Mouse (Mus musculus): Measurements from ENCODE around the gene Atp2a2. TPM values are rescaled to one million over a fixed set of nuclear protein-coding genes. Genes with fewer than 3 reads are reported as not detected.

Gene Atp2a2
- polyA plus RNA-seq, 1 experiment from 2014 or later, result 39.1 TPM

DNA sequence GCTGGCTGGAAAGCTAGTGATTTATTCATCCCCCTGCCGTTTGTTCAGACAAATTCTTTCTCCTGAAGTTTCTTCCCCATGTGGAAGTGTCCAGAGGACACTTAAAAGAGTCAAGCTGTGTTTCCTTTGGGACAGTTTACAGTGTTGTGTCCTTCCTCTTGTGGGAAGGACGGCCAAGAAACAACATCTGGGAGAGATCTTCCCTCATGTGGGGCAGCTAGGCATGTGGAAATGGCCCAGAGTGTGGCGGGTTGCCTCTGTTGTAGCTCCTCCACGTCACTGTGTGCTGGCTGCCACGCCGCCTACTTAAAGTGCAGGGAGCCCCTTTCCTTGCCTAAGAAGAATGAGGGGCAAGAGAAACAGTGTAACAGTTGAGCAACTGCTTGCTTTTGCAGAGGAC, 89.2 kb downstream of the Atp2a2 start:
- H3K27me3 ChIP-seq, result no peaks in the 10 kb centered on the region
- no peak overlapping the region for H3K4me2 ChIP-seq (replicated peaks)
- no peaks in the 10 kb centered on the region for H3K9me3 ChIP-seq
- H3K27ac ChIP-seq (replicated peaks), result no peak overlapping the region
- H3K4me1 ChIP-seq, result no peaks in the 10 kb centered on the region
- no peak overlapping the region for H3K9ac ChIP-seq (replicated peaks)
- H3K36me3 ChIP-seq, result peaks cover 5% of the 10 kb centered on the region
- WGBS, result 69% methylated on average over 6 of the region's 6 CpGs
- ATAC-seq (replicated peaks), result no peak
- no peak overlapping the region for H3K4me3 ChIP-seq

DNA sequence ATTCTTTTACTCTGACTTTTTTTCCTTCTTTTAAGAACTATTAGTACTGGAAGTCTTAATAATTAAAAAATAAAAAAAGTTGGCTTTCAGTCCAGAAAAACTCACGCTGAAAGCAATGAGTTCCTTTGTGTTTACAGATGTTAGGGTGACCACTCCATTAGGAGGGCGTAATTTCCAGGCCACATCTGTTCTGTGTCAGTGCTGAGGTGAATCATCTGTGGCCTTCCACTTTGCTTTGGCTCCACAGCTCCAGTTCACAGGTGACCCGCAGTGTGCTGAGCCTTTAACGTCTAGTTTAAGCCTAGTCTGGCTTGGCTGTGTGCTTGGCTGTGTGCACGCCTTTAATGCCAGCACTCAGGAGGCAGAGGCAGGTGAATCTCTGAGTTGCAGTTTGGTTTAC, 90.1 kb downstream of the Atp2a2 start:
- no peak overlapping the region for H3K27ac ChIP-seq (replicated peaks)
- ATAC-seq (replicated peaks), result no peak
- WGBS, result 85% methylated on average over 5 of the region's 5 CpGs

DNA sequence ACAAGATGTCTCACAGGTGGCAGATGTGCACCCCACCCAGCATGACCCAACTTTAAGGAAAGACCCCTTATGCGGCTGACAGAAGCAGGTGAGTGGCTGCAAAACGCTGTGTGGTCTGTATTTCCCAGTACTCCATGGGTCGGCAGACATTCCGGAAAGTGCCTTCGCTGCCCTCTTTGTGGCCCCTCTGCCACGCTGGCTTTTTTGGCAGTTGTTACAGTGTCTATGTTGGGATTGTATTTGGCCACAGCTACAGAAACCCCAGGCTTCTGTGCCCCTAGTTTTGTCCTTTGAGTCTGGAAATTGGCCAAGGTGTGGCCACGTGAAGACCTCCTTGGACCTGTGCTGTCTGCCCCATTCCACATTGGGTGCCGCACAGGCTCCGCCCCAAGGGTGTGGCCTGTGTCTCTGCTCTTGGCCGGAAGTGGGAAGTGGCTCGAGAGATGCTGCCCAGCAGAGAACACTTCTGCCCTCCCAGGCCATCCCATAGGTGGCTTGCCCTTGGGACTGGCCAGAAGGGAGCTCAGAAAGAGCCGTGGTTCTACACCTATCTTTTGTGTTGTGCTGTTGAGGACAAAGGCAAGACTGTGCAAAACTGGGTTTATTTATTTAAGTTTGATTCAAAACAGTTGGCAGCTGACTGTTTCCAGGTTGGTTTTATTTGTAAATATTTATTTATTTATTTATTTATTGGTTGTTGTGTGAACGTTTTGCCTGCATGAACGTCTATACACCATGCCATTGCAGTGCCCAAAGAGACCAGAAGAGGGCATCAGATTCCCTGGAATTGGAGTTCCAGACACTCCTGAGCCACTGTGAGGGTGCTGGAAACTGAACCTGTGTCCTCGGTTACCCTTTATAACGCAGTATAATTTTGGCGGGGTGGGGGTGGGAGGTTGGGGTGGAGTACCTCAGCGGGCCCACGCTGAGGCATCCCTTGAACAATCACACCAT, 92.1 kb downstream of the Atp2a2 start:
- H3K4me1 ChIP-seq, result no peaks in the 10 kb centered on the region
- no peak overlapping the region for H3K27ac ChIP-seq (replicated peaks)
- no peak overlapping the region for H3K4me3 ChIP-seq
- H3K9me3 ChIP-seq, result no peaks in the 10 kb centered on the region; the same call in 1 of the 2 replicates
- ATAC-seq (replicated peaks), result no peak
- H3K36me3 ChIP-seq, result peaks cover 32% of the 10 kb centered on the region
- H3K4me2 ChIP-seq (replicated peaks), result no peak overlapping the region
- WGBS, result 87% methylated on average over 19 of the region's 19 CpGs
- H3K9ac ChIP-seq (replicated peaks), result no peak overlapping the region
- no peaks in the 10 kb centered on the region for H3K27me3 ChIP-seq

More for the DNA sequence above, 90.1 kb downstream of the Atp2a2 start:
- Histone ChIP-seq H3K9me3 (no peaks in the 10 kb centered on the region), H3K4me1 (no peaks in the 10 kb centered on the region), H3K4me2 (replicated peaks) (no peak overlapping the region), H3K27me3 (no peaks in the 10 kb centered on the region), H3K4me3 (no peak overlapping the region), H3K36me3 (peaks cover 13% of the 10 kb centered on the region), H3K9ac (replicated peaks) (no peak overlapping the region)

DNA sequence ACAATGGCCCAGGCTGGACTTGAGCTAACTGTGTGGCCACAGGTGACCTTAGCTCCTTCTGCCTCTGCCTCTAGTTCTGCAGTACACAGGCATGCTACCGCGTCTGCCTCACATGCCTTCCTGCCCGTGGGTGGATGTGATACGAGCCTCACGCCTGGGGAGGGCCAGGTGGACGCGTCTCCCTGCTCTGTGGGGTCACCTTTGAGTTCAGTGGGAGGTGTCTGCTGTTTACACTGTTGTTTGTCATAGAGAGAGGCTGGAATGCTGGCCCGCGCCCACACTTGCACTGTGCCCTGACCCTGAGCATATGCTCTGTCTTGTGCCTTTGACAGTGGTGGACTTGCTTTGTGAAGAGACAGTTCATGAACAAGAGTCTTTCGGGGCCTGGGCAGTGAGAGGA, 96.5 kb downstream of the Atp2a2 start:
- Histone ChIP-seq H3K27me3 (no peaks in the 10 kb centered on the region), H3K36me3 (peaks cover 64% of the 10 kb centered on the region), H3K4me1 (peaks cover 3% of the 10 kb centered on the region), H3K9me3 (no peaks in the 10 kb centered on the region; the same call in 1 of the 2 replicates), H3K9ac (replicated peaks) (no peak overlapping the region), H3K27ac (replicated peaks) (no peak overlapping the region), H3K4me2 (replicated peaks) (no peak overlapping the region), H3K4me3 (no peak overlapping the region)
- WGBS, result 96% methylated on average over 10 of the region's 10 CpGs
- ATAC-seq (replicated peaks), result no peak

Other genes starting within 250 kb of the Atp2a2 start
- gene Tctn1, start 237.8 kb downstream of the Atp2a2 start, polyA plus RNA-seq (2015; fragmentation: Nextera tagmentation; extraction: Ambion mirVana), result 4.2 and 4.5 TPM in 2 replicates
- 8.2 and 8.3 TPM in 2 replicates for gene Pptc7, start 217.9 kb downstream of the Atp2a2 start, polyA plus RNA-seq (2015; fragmentation: Nextera tagmentation; extraction: Ambion mirVana)
- gene Rad9b, start 148.0 kb downstream of the Atp2a2 start, polyA plus RNA-seq (2015; fragmentation: Nextera tagmentation; extraction: Ambion mirVana), result 17.6 and 17.8 TPM in 2 replicates
- gene Vps29, start 147.9 kb downstream of the Atp2a2 start, polyA plus RNA-seq (2015; fragmentation: Nextera tagmentation; extraction: Ambion mirVana), result 252 and 266 TPM in 2 replicates
- gene Gpn3, start 130.3 kb downstream of the Atp2a2 start, polyA plus RNA-seq (2015; fragmentation: Nextera tagmentation; extraction: Ambion mirVana), result 47.7 and 52.4 TPM in 2 replicates
- 133 and 135 TPM in 2 replicates for gene Fam216a, start 129.9 kb downstream of the Atp2a2 start, polyA plus RNA-seq (2015; fragmentation: Nextera tagmentation; extraction: Ambion mirVana)
- gene Arpc3, start 110.3 kb downstream of the Atp2a2 start, polyA plus RNA-seq (2015; fragmentation: Nextera tagmentation; extraction: Ambion mirVana), result 165 and 193 TPM in 2 replicates
- gene Anapc7, start 80.5 kb downstream of the Atp2a2 start, polyA plus RNA-seq (2015; fragmentation: Nextera tagmentation; extraction: Ambion mirVana), result 53.3 and 54.2 TPM in 2 replicates
- gene Ift81, start 112.3 kb upstream of the Atp2a2 start, polyA plus RNA-seq (2015; fragmentation: Nextera tagmentation; extraction: Ambion mirVana), result 64.3 and 67.0 TPM in 2 replicates
- 1.4 and 1.8 TPM in 2 replicates for gene P2rx7, start 141.7 kb upstream of the Atp2a2 start, polyA plus RNA-seq (2015; fragmentation: Nextera tagmentation; extraction: Ambion mirVana)
- gene P2rx4, start 205.3 kb upstream of the Atp2a2 start, polyA plus RNA-seq (2015; fragmentation: Nextera tagmentation; extraction: Ambion mirVana), result 8.8 and 9.4 TPM in 2 replicates

Measured in forebrain, embryonic 15.5 days (tissue).